Mouse (Mus musculus) splenic B cell, adult 2 months (primary cell): ENCODE measurements around the gene Atp2a1.
"Not testable (repeated sequence)": the region's sequence is repeated elsewhere in the genome, so short reads cannot be mapped to it uniquely, and the experiment has no call there.

ENCODE experiments used
- DNase-seq: peaks from one replicate; pipeline ENCODE4 v3.0.0-alpha.2; 2011; ENCODE audit warnings: low read depth, low spot score
- H3K27me3 ChIP-seq: 2 replicates; pipeline ENCODE4 v1.6.1; 2012; ENCODE audit warnings: mild to moderate bottlenecking, low read length, moderate library complexity, mixed read lengths; ENCODE audit not compliant: control insufficient read depth, poor library complexity, insufficient read depth, severe bottlenecking
- H3K36me3 ChIP-seq: 2 replicates; pipeline ENCODE4 v1.6.1; 2012; ENCODE audit warnings: mild to moderate bottlenecking, low read length, moderate library complexity, mixed read lengths; ENCODE audit not compliant: control insufficient read depth, poor library complexity, insufficient read depth, severe bottlenecking

Gene Atp2a1

GRCm38 (mm10) chr7:126487617-126488385 is 24.9 kb upstream of the Atp2a1 start:
- H3K36me3 ChIP-seq, H3K27me3 ChIP-seq, DNase-seq: not testable (repeated sequence)

GRCm38 (mm10) chr7:126487052-126487483 is 24.2 kb upstream of the Atp2a1 start, which contains the start of gene Tufm:
TSS of gene Tufm (plus strand) at chr7:126487361.
- DNase-seq = peak; percentile 94
- H3K27me3 ChIP-seq = no peaks in the 10 kb centered on the region
- H3K36me3 ChIP-seq = peaks cover 6% of the 10 kb centered on the region

- Histone ChIP-seq H3K27me3 (no peaks in the 10 kb centered on the region), H3K36me3 (no peaks in the 10 kb centered on the region)
- DNase-seq = peak; percentile 59
Observed at GRCm38 (mm10) chr7:126482392-126482871, 19.5 kb upstream of the Atp2a1 start.

- Histone ChIP-seq H3K27me3 (no peaks in the 10 kb centered on the region), H3K36me3 (no peaks in the 10 kb centered on the region)
- DNase-seq = peak; percentile 51
Observed at GRCm38 (mm10) chr7:126481699-126482098, 18.8 kb upstream of the Atp2a1 start.

- Histone ChIP-seq H3K27me3 (no peaks in the 10 kb centered on the region), H3K36me3 (no peaks in the 10 kb centered on the region; the same call in 1 of the 2 replicates)
- peak; percentile 93 for DNase-seq
Observed at GRCm38 (mm10) chr7:126474993-126475581, 12.2 kb upstream of the Atp2a1 start, which contains the start of gene Sh2b1. TSS of gene Sh2b1 (minus strand) at chr7:126475424.

- Histone ChIP-seq H3K36me3 (no peaks in the 10 kb centered on the region; the same call in 1 of the 2 replicates), H3K27me3 (no peaks in the 10 kb centered on the region)
- peak; percentile 18 for DNase-seq
Observed at GRCm38 (mm10) chr7:126474486-126474955, 11.6 kb upstream of the Atp2a1 start.

GRCm38 (mm10) chr7:126473470-126474086 is 10.7 kb upstream of the Atp2a1 start:
- Histone ChIP-seq H3K27me3 (no peaks in the 10 kb centered on the region), H3K36me3 (no peaks in the 10 kb centered on the region; the same call in 1 of the 2 replicates)
- no peak for DNase-seq

GRCm38 (mm10) chr7:126472713-126473112 is 9.8 kb upstream of the Atp2a1 start:
- Histone ChIP-seq H3K27me3 (no peaks in the 10 kb centered on the region), H3K36me3 (peaks cover 2% of the 10 kb centered on the region; the same call in 1 of the 2 replicates)
- no peak for DNase-seq

- peak; percentile 61 for DNase-seq
- H3K27me3 ChIP-seq = no peaks in the 10 kb centered on the region
- peaks cover 3% of the 10 kb centered on the region; the same call in 1 of the 2 replicates for H3K36me3 ChIP-seq
Observed at GRCm38 (mm10) chr7:126472306-126472705, 9.4 kb upstream of the Atp2a1 start.

GRCm38 (mm10) chr7:126471853-126472252 is 8.9 kb upstream of the Atp2a1 start:
- H3K36me3 ChIP-seq = peaks cover 5% of the 10 kb centered on the region
- no peaks in the 10 kb centered on the region for H3K27me3 ChIP-seq
- DNase-seq = no peak

GRCm38 (mm10) chr7:126471361-126471760 is 8.5 kb upstream of the Atp2a1 start:
- no peak for DNase-seq
- Histone ChIP-seq H3K36me3 (peaks cover 5% of the 10 kb centered on the region), H3K27me3 (no peaks in the 10 kb centered on the region)

GRCm38 (mm10) chr7:126470077-126470476 is 7.2 kb upstream of the Atp2a1 start:
- DNase-seq = peak; percentile 68
- H3K36me3 ChIP-seq = peaks cover 5% of the 10 kb centered on the region
- H3K27me3 ChIP-seq = no peaks in the 10 kb centered on the region

- no peak for DNase-seq
- peaks cover 5% of the 10 kb centered on the region for H3K36me3 ChIP-seq
Observed at GRCm38 (mm10) chr7:126467834-126468627, 5.1 kb upstream of the Atp2a1 start.

GRCm38 (mm10) chr7:126467271-126467670 is 4.4 kb upstream of the Atp2a1 start:
- peaks cover 5% of the 10 kb centered on the region for H3K36me3 ChIP-seq
- DNase-seq = peak; percentile 80
- H3K27me3 ChIP-seq = no peaks in the 10 kb centered on the region

More at GRCm38 (mm10) chr7:126467834-126468627, 5.1 kb upstream of the Atp2a1 start:
- H3K27me3 ChIP-seq = no peaks in the 10 kb centered on the region
